Mouse (Mus musculus) kidney, embryonic 14.5 days (tissue): ENCODE results near the gene Kcnc4. TPM values are rescaled to one million over a fixed set of nuclear protein-coding genes. Genes with fewer than 3 reads are reported as not detected.

ENCODE experiments used
- ATAC-seq: fragments of 200-750 bp; cut with Nextera tagmentation; 2 replicates; pipeline ENCODE4 v1.8.0; 2017; ENCODE audit warnings: moderate number of reproducible peaks, mild to moderate bottlenecking, moderate TSS enrichment, moderate library complexity; ENCODE audit not compliant: low FRiP score, low TSS enrichment
- H3K27ac ChIP-seq: fragments of 300-500 bp; sonication (generic); 2 replicates; pipeline ENCODE4 v1.5.1; 2014; ENCODE audit warnings: low read depth, mild to moderate bottlenecking, low read length, moderate library complexity, mixed read lengths
- H3K27me3 ChIP-seq: fragments of 300-500 bp; sonication (generic); 2 replicates; pipeline ENCODE4 v1.6.1; 2014; ENCODE audit warnings: mild to moderate bottlenecking, low read length; ENCODE audit not compliant: control insufficient read depth, insufficient read depth
- H3K36me3 ChIP-seq: fragments of 300-500 bp; sonication (generic); 2 replicates; pipeline ENCODE4 v1.6.1; 2014; ENCODE audit warnings: low read length, mixed read lengths; ENCODE audit not compliant: control insufficient read depth, insufficient read depth
- H3K4me1 ChIP-seq: fragments of 300-500 bp; sonication (generic); 2 replicates; pipeline ENCODE4 v1.6.1; 2014; ENCODE audit warnings: low read length, mixed read lengths; ENCODE audit not compliant: control insufficient read depth, insufficient read depth
- H3K4me2 ChIP-seq: fragments of 300-500 bp; sonication (generic); replicated peaks from 2 replicates; pipeline ENCODE4 v1.6.1; 2014; ENCODE audit warnings: low read depth, mild to moderate bottlenecking, low read length
- H3K4me3 ChIP-seq: fragments of 300-500 bp; sonication (generic); 2 replicates; pipeline ENCODE4 v1.5.1; 2014; ENCODE audit warnings: mild to moderate bottlenecking, low read length
- H3K9ac ChIP-seq: fragments of 300-500 bp; sonication (generic); 2 replicates; pipeline ENCODE4 v1.6.1; 2014; ENCODE audit warnings: low read depth, mild to moderate bottlenecking, low read length, moderate library complexity
- H3K9me3 ChIP-seq: fragments of 300-500 bp; sonication (generic); 2 replicates; pipeline ENCODE4 v1.6.1; 2016; ENCODE audit warnings: low read length; ENCODE audit not compliant: control insufficient read depth
- WGBS: fragments of 180-500 bp; shearing (Covaris S2); extraction: QIAGEN DNeasy Blood & Tissue Kit; methylation state at CpG from one replicate; pipeline ENCODE4 v1.1.7; 2014; 5-methylcytosine and 5-hydroxymethylcytosine counted together
- polyA plus RNA-seq: library from polyadenylated mRNA; unstranded; fragments of >200 nt; fragmentation: Nextera tagmentation; extraction: Ambion mirVana; gene quantifications from 2 replicates; pipeline ENCODE4 v1.2.1, GENCODE M21; 2014

Kcnc4 gene
- polyA plus RNA-seq, 1 experiment from 2014 or later: 0.16 TPM

DNA sequence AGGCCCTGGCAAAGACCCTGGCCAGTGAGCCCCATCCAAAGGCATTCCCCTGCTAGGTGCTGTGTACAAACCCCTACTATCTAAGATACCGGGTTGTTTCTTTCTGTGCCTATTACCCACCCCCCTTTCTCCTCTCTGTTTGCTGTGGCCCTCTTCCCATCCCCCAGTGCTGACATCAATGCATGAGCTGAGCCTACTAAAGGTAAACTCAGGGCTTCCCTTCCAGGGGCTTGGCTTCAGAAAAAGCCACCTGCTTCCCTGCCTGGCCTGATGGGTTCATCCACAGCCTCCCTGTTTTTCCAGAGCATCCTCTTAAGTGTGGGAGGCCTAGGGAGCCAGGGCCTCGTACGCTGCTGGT lies 42.1 kb downstream of the Kcnc4 start:
- H3K9ac ChIP-seq: no peak overlapping the region
- WGBS: 71% methylated on average over 3 of the region's 3 CpGs
- no peaks in the 10 kb centered on the region for H3K4me1 ChIP-seq
- no peaks in the 10 kb centered on the region for H3K27me3 ChIP-seq
- ATAC-seq: no peak
- H3K27ac ChIP-seq: no peak overlapping the region
- H3K4me3 ChIP-seq: no peak overlapping the region
- H3K4me2 ChIP-seq: no peak overlapping the region
- no peaks in the 10 kb centered on the region for H3K9me3 ChIP-seq
- H3K36me3 ChIP-seq: no peaks in the 10 kb centered on the region

DNA sequence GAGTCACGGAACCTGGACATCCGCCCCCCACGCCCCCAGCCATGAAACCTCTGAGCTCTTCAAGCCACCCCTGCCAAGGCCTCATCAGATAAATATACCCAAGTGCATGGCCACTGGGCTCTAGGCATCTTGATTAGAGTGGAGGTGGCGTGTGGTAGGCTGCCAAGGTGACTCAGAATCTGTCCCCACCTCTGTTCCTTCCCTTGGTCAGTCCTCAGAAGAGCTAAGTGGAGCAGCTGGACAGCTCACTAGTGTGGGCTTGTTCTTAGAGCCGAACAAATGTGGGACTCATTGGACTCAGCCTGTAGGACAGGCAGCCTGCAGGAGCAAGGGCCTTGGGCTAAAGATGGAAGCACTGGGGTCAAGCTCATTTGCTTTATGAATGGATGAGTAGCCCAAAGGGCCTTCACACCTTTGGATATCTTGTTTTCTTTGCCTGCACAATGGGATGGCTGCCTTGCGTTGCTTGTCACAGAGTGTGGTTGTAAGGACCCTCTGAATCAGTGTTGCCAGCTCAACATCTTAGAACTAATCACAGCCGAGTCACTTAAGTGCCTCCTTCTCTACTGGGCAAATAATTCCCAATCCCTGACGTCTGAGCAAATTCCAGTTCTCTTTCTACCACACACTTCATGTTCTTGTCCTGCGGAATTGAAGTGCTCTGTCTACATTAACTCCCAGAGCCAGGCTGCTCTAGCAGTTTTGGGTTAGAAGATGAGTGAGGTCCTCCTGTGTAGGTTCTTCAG lies 42.6 kb downstream of the Kcnc4 start:
- 84% methylated on average over 9 of the region's 9 CpGs for WGBS
- no peak overlapping the region for H3K4me2 ChIP-seq
- ATAC-seq: no peak

DNA sequence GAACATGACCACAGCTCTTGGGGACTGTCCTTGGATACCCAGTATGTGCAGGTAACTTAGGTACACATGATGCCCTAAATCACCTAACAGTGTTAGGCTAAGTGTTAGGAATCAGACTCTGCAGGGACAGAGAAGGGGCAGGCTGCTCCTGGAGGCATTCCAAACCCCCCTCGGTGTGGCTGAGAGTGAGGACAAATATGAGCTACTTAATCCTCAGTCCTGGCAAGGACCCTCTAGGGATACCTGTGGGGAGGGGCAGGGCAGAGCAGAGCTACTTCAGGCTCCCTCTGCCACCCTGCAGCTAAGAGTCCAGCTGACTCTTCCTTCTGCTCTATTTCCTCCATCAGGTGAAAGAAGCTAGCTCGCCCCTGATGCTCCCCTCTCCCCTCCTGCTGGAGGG lies 46.3 kb downstream of the Kcnc4 start:
- Histone ChIP-seq H3K9ac (no peak overlapping the region), H3K27ac (no peak overlapping the region), H3K4me3 (no peak overlapping the region), H3K4me2 (no peak overlapping the region), H3K9me3 (no peaks in the 10 kb centered on the region), H3K27me3 (no peaks in the 10 kb centered on the region), H3K4me1 (no peaks in the 10 kb centered on the region), H3K36me3 (no peaks in the 10 kb centered on the region)
- 36% methylated on average over 2 of the region's 2 CpGs for WGBS
- ATAC-seq: no peak

More for the DNA sequence above, 42.6 kb downstream of the Kcnc4 start:
- H3K9ac ChIP-seq: no peak overlapping the region
- no peak overlapping the region for H3K27ac ChIP-seq
- no peaks in the 10 kb centered on the region for H3K4me1 ChIP-seq
- no peak overlapping the region for H3K4me3 ChIP-seq
- H3K27me3 ChIP-seq: no peaks in the 10 kb centered on the region
- no peaks in the 10 kb centered on the region for H3K9me3 ChIP-seq
- no peaks in the 10 kb centered on the region for H3K36me3 ChIP-seq

- H3K9me3 ChIP-seq: no peaks in the 10 kb centered on the region
- WGBS: 89% methylated on average over 8 of the region's 8 CpGs
- H3K36me3 ChIP-seq: no peaks in the 10 kb centered on the region
- no peak overlapping the region for H3K4me3 ChIP-seq
- H3K27ac ChIP-seq: no peak overlapping the region
- no peaks in the 10 kb centered on the region for H3K27me3 ChIP-seq
- no peak overlapping the region for H3K9ac ChIP-seq
- no peaks in the 10 kb centered on the region for H3K4me1 ChIP-seq
- H3K4me2 ChIP-seq: no peak overlapping the region
- no peak for ATAC-seq
Observed at GRCm38 (mm10) chr3:107412509-107412908, 46.8 kb downstream of the Kcnc4 start.

DNA sequence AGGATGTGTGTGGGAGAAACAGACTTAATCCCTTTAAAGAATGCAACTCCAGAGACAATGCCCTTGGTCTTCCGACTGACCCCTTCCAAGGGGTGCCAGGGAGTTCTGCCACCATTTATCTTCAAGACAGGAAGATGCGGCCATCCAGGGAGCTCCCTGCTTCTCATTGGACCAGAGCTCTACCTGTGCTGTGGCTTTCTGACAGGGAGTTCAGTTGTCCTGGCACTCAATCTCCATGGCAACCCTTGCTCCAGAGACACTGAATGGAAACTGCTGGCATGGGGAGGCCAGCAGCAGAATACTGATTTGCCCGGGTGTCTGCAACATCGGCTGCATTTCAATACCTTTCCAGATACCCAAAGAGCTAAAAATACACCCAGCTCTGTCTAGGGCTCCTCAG lies 47.7 kb downstream of the Kcnc4 start:
- ATAC-seq: no peak
- no peak overlapping the region for H3K9ac ChIP-seq
- 51% methylated on average over 4 of the region's 4 CpGs for WGBS
- no peaks in the 10 kb centered on the region for H3K9me3 ChIP-seq
- H3K4me1 ChIP-seq: no peaks in the 10 kb centered on the region
- H3K36me3 ChIP-seq: no peaks in the 10 kb centered on the region
- no peak overlapping the region for H3K4me3 ChIP-seq
- no peaks in the 10 kb centered on the region for H3K27me3 ChIP-seq
- H3K4me2 ChIP-seq: no peak overlapping the region
- no peak overlapping the region for H3K27ac ChIP-seq

DNA sequence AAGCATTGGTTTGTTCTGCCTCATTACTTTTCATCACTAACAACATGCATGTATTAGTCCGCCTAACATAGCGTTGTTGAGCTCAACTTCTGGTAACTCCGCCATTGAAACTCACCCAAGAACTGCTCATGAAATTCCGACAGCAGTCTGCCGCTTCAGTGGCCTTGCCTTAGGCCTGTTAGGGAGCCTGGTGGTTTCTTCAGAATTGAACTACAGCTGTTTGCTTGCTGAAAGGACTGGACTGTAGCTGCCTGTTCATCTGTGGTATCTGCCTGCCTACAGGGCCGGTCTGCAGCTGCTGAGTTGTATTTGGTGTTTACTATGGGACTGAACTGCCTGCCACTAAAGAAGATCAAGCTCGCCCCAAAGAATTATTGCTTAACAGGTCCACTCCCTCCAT lies 58.0 kb downstream of the Kcnc4 start:
- Histone ChIP-seq H3K36me3 (no peaks in the 10 kb centered on the region), H3K9me3 (no peaks in the 10 kb centered on the region), H3K4me3 (no peak overlapping the region), H3K4me1 (no peaks in the 10 kb centered on the region), H3K27ac (no peak overlapping the region), H3K27me3 (no peaks in the 10 kb centered on the region), H3K4me2 (no peak overlapping the region), H3K9ac (no peak overlapping the region)
- WGBS: 90% methylated on average over 7 of the region's 7 CpGs
- ATAC-seq: no peak

GRCm38 (mm10) chr3:107399991-107400640 lies 59.2 kb downstream of the Kcnc4 start:
- no peak overlapping the region for H3K9ac ChIP-seq
- H3K27ac ChIP-seq: no peak overlapping the region
- no peak for ATAC-seq
- H3K9me3 ChIP-seq: no peaks in the 10 kb centered on the region
- no peak overlapping the region for H3K4me3 ChIP-seq
- WGBS: 86% methylated on average over 5 of the region's 5 CpGs
- no peaks in the 10 kb centered on the region for H3K4me1 ChIP-seq
- H3K27me3 ChIP-seq: no peaks in the 10 kb centered on the region
- no peak overlapping the region for H3K4me2 ChIP-seq
- H3K36me3 ChIP-seq: no peaks in the 10 kb centered on the region

DNA sequence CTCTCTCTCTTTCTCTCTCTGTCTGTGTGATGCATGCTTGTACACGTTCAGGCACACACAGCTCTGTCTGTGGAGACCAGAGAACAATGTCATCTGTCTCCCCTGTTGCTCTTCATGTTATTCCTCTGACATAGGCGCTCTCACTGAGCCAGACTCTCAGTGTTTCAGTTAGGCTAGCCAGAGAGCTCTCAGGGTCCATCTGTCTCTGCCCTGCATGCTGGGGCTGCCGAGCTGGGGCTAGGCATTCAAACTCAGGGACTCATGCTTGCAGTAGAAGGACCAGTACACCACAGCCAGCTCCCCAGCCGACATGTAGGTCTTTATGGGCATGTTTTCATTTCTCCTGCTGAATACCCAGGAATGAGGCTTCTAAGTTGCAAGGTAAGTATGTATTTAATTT lies 68.2 kb downstream of the Kcnc4 start:
- 60% methylated on average over 4 of the region's 4 CpGs for WGBS
- no peaks in the 10 kb centered on the region for H3K9me3 ChIP-seq
- H3K4me3 ChIP-seq: no peak overlapping the region
- 0 out of 2 replicates have a peak, but pooled peaks cover 2% of the 10 kb centered on the region for H3K27me3 ChIP-seq
- no peaks in the 10 kb centered on the region for H3K36me3 ChIP-seq
- no peak overlapping the region for H3K9ac ChIP-seq
- no peak for ATAC-seq
- no peaks in the 10 kb centered on the region for H3K4me1 ChIP-seq
- no peak overlapping the region for H3K27ac ChIP-seq
- H3K4me2 ChIP-seq: no peak overlapping the region
